ENCODE assay signal across 20 mouse cellular contexts in genomic region chr1:179255826-179256512, GRCm38 (mm10).
"Had no signal": no experiment of that assay in that cellular context is flagged by ENCODE, and none has a peak within 500 bp of the region (broad histone marks: within the 10 kb centered on the region; RNA-seq: fewer than 3 reads in every experiment).

No protein-coding gene starts in this region.

- H3K4me1 ChIP-seq: liver, embryonic 12.5 days; liver, embryonic 15.5 days; neural tube, embryonic 12.5 days had no signal

- H3K36me3 ChIP-seq: kidney, embryonic 15.5 days; limb, embryonic 10.5 days; limb, embryonic 13.5 days; liver, embryonic 12.5 days; liver, embryonic 15.5 days; midbrain, embryonic 12.5 days; midbrain, embryonic 15.5 days; neural tube, embryonic 12.5 days had no signal

- ATAC-seq: liver, embryonic 12.5 days; midbrain, embryonic 15.5 days had no signal

- H3K9ac ChIP-seq: kidney, embryonic 15.5 days; limb, embryonic 13.5 days; liver, embryonic 12.5 days; liver, embryonic 15.5 days; midbrain, embryonic 12.5 days; midbrain, embryonic 15.5 days; neural tube, embryonic 12.5 days had no signal

- H3K27me3 ChIP-seq: kidney, embryonic 15.5 days; limb, embryonic 13.5 days; liver, embryonic 12.5 days; liver, embryonic 15.5 days; midbrain, embryonic 12.5 days; midbrain, embryonic 15.5 days; neural tube, embryonic 12.5 days had no signal

- H3K27ac ChIP-seq: kidney, embryonic 15.5 days; limb, embryonic 10.5 days; limb, embryonic 13.5 days; liver, embryonic 12.5 days; liver, embryonic 15.5 days; macrophage; midbrain, embryonic 15.5 days; neural tube, embryonic 12.5 days had no signal

- H3K4me3 ChIP-seq: kidney, embryonic 15.5 days; limb, embryonic 10.5 days; limb, embryonic 13.5 days; liver, embryonic 12.5 days; liver, embryonic 15.5 days; midbrain, embryonic 12.5 days; midbrain, embryonic 15.5 days; neural tube, embryonic 12.5 days had no signal

- H3K4me2 ChIP-seq: kidney, embryonic 15.5 days; limb, embryonic 13.5 days; liver, embryonic 12.5 days; liver, embryonic 15.5 days; midbrain, embryonic 12.5 days; midbrain, embryonic 15.5 days; neural tube, embryonic 12.5 days had no signal

- H3K9me3 ChIP-seq: kidney, embryonic 15.5 days; limb, embryonic 10.5 days; limb, embryonic 13.5 days; liver, embryonic 12.5 days; liver, embryonic 15.5 days; midbrain, embryonic 12.5 days; midbrain, embryonic 15.5 days; neural tube, embryonic 12.5 days had no signal

- DNase-seq: kidney, adult 11 months; kidney, adult 8-10 months; kidney, postnatal 10 days; kidney, postnatal 36 days; layer of hippocampus, adult 9-11 months; liver; lung, adult 18-20 months; retina, postnatal 1 day; right cerebral cortex, postnatal 25 days; thymus, adult 2 months; thymus, postnatal 25 days had no signal
